Mouse (Mus musculus): ENCODE data around the gene Dspp. TPM values are rescaled to one million over a fixed set of nuclear protein-coding genes. Genes with fewer than 3 reads are reported as not detected.

The Dspp gene
- polyA plus RNA-seq (2017; shearing (Covaris generic)) = not detected

GRCm38 (mm10) chr5:104170412-104170811 is at the start of gene Dspp:
Gene Dspp, plus strand, starts transcription at chr5:104170712.

DNA sequence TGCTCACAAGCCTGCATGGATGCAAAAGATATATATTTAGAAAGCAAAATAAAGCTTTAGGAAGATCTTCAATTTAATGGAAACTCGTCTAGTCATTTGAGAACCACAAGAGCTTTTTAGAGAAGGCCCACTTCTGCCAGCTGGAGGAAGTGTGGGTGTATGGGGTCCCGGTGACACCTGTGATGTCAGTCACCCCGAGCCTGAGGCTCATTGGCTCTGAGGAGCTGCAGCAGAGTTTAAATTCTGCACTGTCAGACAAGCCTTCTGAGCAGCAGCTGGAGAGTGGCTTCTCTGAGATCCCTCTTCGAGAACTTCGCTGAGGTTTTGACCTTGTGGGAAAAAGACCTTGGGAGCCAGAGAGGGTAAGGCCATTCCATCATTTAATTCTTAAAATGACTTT is 31.8 kb downstream of the Dspp start, which contains the start of gene Dmp1:
TSS of gene Dmp1 (plus strand) at position 263 of the 400 bp plus-strand sequence.

Other genes with a start within 250 kb of the Dspp start
- 0.16 TPM for gene Hsd17b13, start 193.3 kb upstream of the Dspp start, polyA plus RNA-seq (2017; shearing (Covaris generic))
- gene Hsd17b11, start 148.8 kb upstream of the Dspp start, polyA plus RNA-seq (2017; shearing (Covaris generic)) = 5.8 TPM
- 17.0 TPM for gene Nudt9, start 124.4 kb upstream of the Dspp start, polyA plus RNA-seq (2017; shearing (Covaris generic))
- gene Gm17660, start 93.1 kb upstream of the Dspp start, polyA plus RNA-seq (2017; shearing (Covaris generic)) = not detected
- not detected for gene Sparcl1, start 57.0 kb upstream of the Dspp start, polyA plus RNA-seq (2017; shearing (Covaris generic))
- not detected for gene Dmp1, start 31.9 kb downstream of the Dspp start, polyA plus RNA-seq (2017; shearing (Covaris generic))
- gene Ibsp, start 128.5 kb downstream of the Dspp start, polyA plus RNA-seq (2017; shearing (Covaris generic)) = not detected
- gene Mepe, start 154.6 kb downstream of the Dspp start, polyA plus RNA-seq (2017; shearing (Covaris generic)) = not detected